Mouse (Mus musculus): ENCODE data around the gene 4930558C23Rik. TPM values are rescaled to one million over a fixed set of nuclear protein-coding genes. Genes with fewer than 3 reads are reported as not detected.
"Not testable (repeated sequence)": the region's sequence is repeated elsewhere in the genome, so short reads cannot be mapped to it uniquely, and the experiment has no call there.

4930558C23Rik gene
- polyA plus RNA-seq, 1 experiment from 2014 or later = not detected

GRCm38 (mm10) chr3:95370101-95370500, 32.5 kb downstream of the 4930558C23Rik start:
- H3K4me3 ChIP-seq (replicated peaks) = no peak overlapping the region
- no peak overlapping the region for H3K9ac ChIP-seq
- no peak overlapping the region for H3K4me2 ChIP-seq
- ATAC-seq (ENCODE audit: insufficient read depth) = no peak
- no peaks in the 10 kb centered on the region for H3K9me3 ChIP-seq (replicated peaks)
- H3K27ac ChIP-seq (replicated peaks) = no peak overlapping the region
- no peaks in the 10 kb centered on the region for H3K27me3 ChIP-seq
- H3K36me3 ChIP-seq (replicated peaks) = no peaks in the 10 kb centered on the region
- H3K4me1 ChIP-seq (replicated peaks) = no peaks in the 10 kb centered on the region

GRCm38 (mm10) chr3:95360276-95360675, 42.4 kb downstream of the 4930558C23Rik start:
- not testable (repeated sequence) for ATAC-seq (ENCODE audit: insufficient read depth); H3K9me3 ChIP-seq (replicated peaks); H3K27me3 ChIP-seq; H3K27ac ChIP-seq (replicated peaks); H3K4me1 ChIP-seq (replicated peaks); H3K4me3 ChIP-seq (replicated peaks); H3K36me3 ChIP-seq (replicated peaks); H3K4me2 ChIP-seq; H3K9ac ChIP-seq
- 41% methylated on average over 3 of the region's 3 CpGs for WGBS (ENCODE audit: insufficient replicate concordance)

GRCm38 (mm10) chr3:95357746-95358145, 44.9 kb downstream of the 4930558C23Rik start:
- no peaks in the 10 kb centered on the region for H3K9me3 ChIP-seq (replicated peaks)
- WGBS (ENCODE audit: insufficient replicate concordance) = 88% methylated on average over 2 of the region's 2 CpGs
- ATAC-seq (ENCODE audit: insufficient read depth) = no peak
- H3K9ac ChIP-seq = no peak overlapping the region
- H3K4me3 ChIP-seq (replicated peaks) = no peak overlapping the region
- peaks cover 10% of the 10 kb centered on the region; the same call in 1 of the 2 replicates for H3K4me1 ChIP-seq (replicated peaks)
- H3K27ac ChIP-seq (replicated peaks) = no peak overlapping the region
- no peak overlapping the region for H3K4me2 ChIP-seq
- H3K36me3 ChIP-seq (replicated peaks) = peaks cover 12% of the 10 kb centered on the region; the same call in 1 of the 2 replicates
- no peaks in the 10 kb centered on the region for H3K27me3 ChIP-seq

GRCm38 (mm10) chr3:95356701-95357449, 45.8 kb downstream of the 4930558C23Rik start, which contains the start of gene Setdb1:
Setdb1 (minus strand) TSS chr3:95357202.
- Histone ChIP-seq H3K4me3 (replicated peaks) (peak within 1 kb of the TSS; percentile 65), H3K4me1 (replicated peaks) (peaks cover 10% of the 10 kb centered on the region; the same call in 1 of the 2 replicates), H3K4me2 (peak within 1 kb of the TSS; percentile 69), H3K36me3 (replicated peaks) (peaks cover 19% of the 10 kb centered on the region; the same call in 1 of the 2 replicates), H3K9ac (peak within 1 kb of the TSS; percentile 59; the same call in 1 of the 2 replicates)
- not testable (repeated sequence) for H3K27me3 ChIP-seq; H3K9me3 ChIP-seq (replicated peaks); H3K27ac ChIP-seq (replicated peaks)
- WGBS (ENCODE audit: insufficient replicate concordance) = under 1% methylated on average over 35 of the region's 57 CpGs
- peak; percentile 92 for ATAC-seq (ENCODE audit: insufficient read depth)

- ATAC-seq (ENCODE audit: insufficient read depth); H3K9me3 ChIP-seq (replicated peaks); H3K27ac ChIP-seq (replicated peaks); H3K27me3 ChIP-seq; H3K9ac ChIP-seq: not testable (repeated sequence)
- 10% methylated on average over 12 of the region's 19 CpGs for WGBS (ENCODE audit: insufficient replicate concordance)
- H3K4me3 ChIP-seq (replicated peaks) = peak overlapping the region; percentile 65
- peaks cover 26% of the 10 kb centered on the region for H3K36me3 ChIP-seq (replicated peaks)
- H3K4me1 ChIP-seq (replicated peaks) = peaks cover 10% of the 10 kb centered on the region; the same call in 1 of the 2 replicates
- peak overlapping the region; percentile 69 for H3K4me2 ChIP-seq
Measured at GRCm38 (mm10) chr3:95355911-95356544, 46.6 kb downstream of the 4930558C23Rik start.

GRCm38 (mm10) chr3:95349491-95349890, 53.1 kb downstream of the 4930558C23Rik start:
- Histone ChIP-seq H3K36me3 (replicated peaks) (peaks cover 86% of the 10 kb centered on the region), H3K4me1 (replicated peaks) (no peaks in the 10 kb centered on the region), H3K27me3 (no peaks in the 10 kb centered on the region), H3K27ac (replicated peaks) (no peak overlapping the region), H3K9ac (no peak overlapping the region), H3K4me3 (replicated peaks) (no peak overlapping the region), H3K4me2 (no peak overlapping the region), H3K9me3 (replicated peaks) (no peaks in the 10 kb centered on the region)
- no peak for ATAC-seq (ENCODE audit: insufficient read depth)

GRCm38 (mm10) chr3:95348343-95348742, 54.3 kb downstream of the 4930558C23Rik start:
- H3K9ac ChIP-seq; H3K27me3 ChIP-seq; ATAC-seq (ENCODE audit: insufficient read depth); H3K4me1 ChIP-seq (replicated peaks); H3K4me2 ChIP-seq; H3K4me3 ChIP-seq (replicated peaks); H3K9me3 ChIP-seq (replicated peaks); H3K27ac ChIP-seq (replicated peaks): not testable (repeated sequence)
- peaks cover 87% of the 10 kb centered on the region for H3K36me3 ChIP-seq (replicated peaks)
- 86% methylated on average over 5 of the region's 5 CpGs for WGBS (ENCODE audit: insufficient replicate concordance)

GRCm38 (mm10) chr3:95346454-95346853, 56.2 kb downstream of the 4930558C23Rik start:
- 81% methylated on average over 7 of the region's 7 CpGs for WGBS (ENCODE audit: insufficient replicate concordance)
- Histone ChIP-seq H3K27ac (replicated peaks) (no peak overlapping the region), H3K4me2 (no peak overlapping the region), H3K4me1 (replicated peaks) (no peaks in the 10 kb centered on the region), H3K27me3 (no peaks in the 10 kb centered on the region), H3K9me3 (replicated peaks) (no peaks in the 10 kb centered on the region), H3K36me3 (replicated peaks) (peaks cover 87% of the 10 kb centered on the region), H3K9ac (no peak overlapping the region), H3K4me3 (replicated peaks) (no peak overlapping the region)
- ATAC-seq (ENCODE audit: insufficient read depth) = no peak

- H3K4me1 ChIP-seq (replicated peaks); H3K27ac ChIP-seq (replicated peaks); ATAC-seq (ENCODE audit: insufficient read depth); H3K4me2 ChIP-seq; H3K27me3 ChIP-seq; H3K9me3 ChIP-seq (replicated peaks); H3K4me3 ChIP-seq (replicated peaks); H3K9ac ChIP-seq: not testable (repeated sequence)
- H3K36me3 ChIP-seq (replicated peaks) = peaks cover 91% of the 10 kb centered on the region
- 80% methylated on average over 9 of the region's 9 CpGs for WGBS (ENCODE audit: insufficient replicate concordance)
Measured at GRCm38 (mm10) chr3:95343356-95344000, 59.2 kb downstream of the 4930558C23Rik start.

- no peak for ATAC-seq (ENCODE audit: insufficient read depth)
- Histone ChIP-seq H3K9me3 (replicated peaks) (no peaks in the 10 kb centered on the region), H3K4me3 (replicated peaks) (no peak overlapping the region), H3K27me3 (no peaks in the 10 kb centered on the region), H3K4me1 (replicated peaks) (no peaks in the 10 kb centered on the region), H3K4me2 (no peak overlapping the region), H3K9ac (no peak overlapping the region), H3K27ac (replicated peaks) (no peak overlapping the region), H3K36me3 (replicated peaks) (peaks cover 90% of the 10 kb centered on the region)
- WGBS (ENCODE audit: insufficient replicate concordance) = 82% methylated on average over 4 of the region's 4 CpGs
Measured at GRCm38 (mm10) chr3:95338251-95338650, 64.4 kb downstream of the 4930558C23Rik start.

- 80% methylated on average over 4 of the region's 4 CpGs for WGBS (ENCODE audit: insufficient replicate concordance)
- no peak for ATAC-seq (ENCODE audit: insufficient read depth)
Measured at GRCm38 (mm10) chr3:95337345-95337744, 65.3 kb downstream of the 4930558C23Rik start.

More at GRCm38 (mm10) chr3:95337345-95337744, 65.3 kb downstream of the 4930558C23Rik start:
- H3K4me2 ChIP-seq = no peak overlapping the region
- no peaks in the 10 kb centered on the region for H3K27me3 ChIP-seq
- H3K4me1 ChIP-seq (replicated peaks) = no peaks in the 10 kb centered on the region
- peaks cover 90% of the 10 kb centered on the region for H3K36me3 ChIP-seq (replicated peaks)
- no peaks in the 10 kb centered on the region for H3K9me3 ChIP-seq (replicated peaks)
- H3K4me3 ChIP-seq (replicated peaks) = no peak overlapping the region
- H3K27ac ChIP-seq (replicated peaks) = no peak overlapping the region
- H3K9ac ChIP-seq = no peak overlapping the region

All from liver, embryonic 15.5 days (tissue).